Mouse (Mus musculus): ENCODE data around the gene Ucp2.

DNA sequence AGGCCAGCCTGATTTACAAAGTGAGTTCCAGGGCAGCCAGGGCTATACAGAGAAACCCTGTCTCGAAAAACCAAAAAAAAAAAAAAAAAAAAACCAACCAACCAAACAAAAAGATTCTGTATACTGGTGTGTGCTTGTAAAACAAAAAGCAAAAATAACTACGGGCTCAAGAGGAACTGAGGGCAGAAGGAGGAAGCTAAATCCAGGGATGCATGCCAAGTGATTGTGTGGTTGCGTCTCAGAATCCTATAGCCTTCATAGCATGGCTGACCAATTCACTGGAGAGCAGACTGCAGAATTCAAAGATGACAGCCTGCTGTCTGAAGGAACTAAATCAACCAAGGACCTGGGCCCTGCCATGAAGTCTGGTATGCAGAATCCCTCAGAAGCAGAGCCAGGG, 41.1 kb downstream of the Ucp2 start:
- TF ChIP-seq CTCF (conservative IDR thresholded peaks at IDR 0.05; ENCODE audit: low read length) (no peak), POU5F1 (IDR thresholded peaks at IDR 0.05; ENCODE audit: borderline replicate concordance, low read length) (no peak), NANOG (IDR thresholded peaks at IDR 0.05; ENCODE audit: borderline replicate concordance, low read length) (no peak)
